14 mouse cellular contexts compared by ENCODE assay signal in the genomic region with DNA sequence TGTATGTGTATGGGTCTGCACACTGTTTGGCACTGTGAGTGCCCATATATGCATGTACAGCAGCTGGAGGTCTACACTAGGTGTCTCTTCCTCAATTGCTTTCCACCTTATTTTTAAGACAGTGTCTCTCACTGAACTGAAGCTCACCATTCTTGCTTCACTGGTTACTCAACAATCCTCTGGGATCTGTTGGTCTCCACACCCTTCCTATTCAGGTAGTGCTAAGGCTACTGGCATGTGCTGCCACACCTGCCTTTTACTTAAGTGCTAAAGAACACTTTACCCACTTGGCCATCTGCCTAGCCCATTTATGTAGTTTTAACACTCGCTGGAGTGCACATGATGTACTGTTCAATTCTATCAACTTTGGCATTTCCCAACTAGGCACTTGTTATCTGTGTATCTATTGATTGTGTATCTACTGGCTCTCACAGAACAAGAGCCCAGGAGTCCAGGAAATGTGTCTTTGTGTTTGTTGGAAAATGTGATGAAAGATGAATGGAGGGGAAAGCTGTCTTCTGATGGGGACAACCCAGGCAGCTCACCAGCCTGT.
"Had no signal": no experiment of that assay in that cellular context is flagged by ENCODE, and none has a peak within 500 bp of the region (broad histone marks: within the 10 kb centered on the region; RNA-seq: fewer than 3 reads in every experiment).

No protein-coding gene starts in this region.

- H3K4me1 ChIP-seq: limb, embryonic 13.5 days; liver, embryonic 13.5 days; lung, embryonic 15.5 days; midbrain, embryonic 13.5 days; neural tube, embryonic 15.5 days had no signal

- H3K36me3 ChIP-seq: limb, embryonic 13.5 days; liver, embryonic 13.5 days; lung, embryonic 15.5 days; midbrain, embryonic 13.5 days; neural tube, embryonic 15.5 days had no signal

- ATAC-seq: intestine, embryonic 16.5 days; midbrain, embryonic 13.5 days had no signal

- DNase-seq: kidney, adult 2 months; kidney, postnatal 4 days; left cerebral cortex, postnatal 4 days; liver, embryonic 13.5 days; right cerebral cortex, adult 18-20 months; right cerebral cortex, postnatal 25 days; thymus, adult 18-20 months; thymus, postnatal 14 days had no signal

- H3K9me3 ChIP-seq: limb, embryonic 13.5 days; liver, embryonic 13.5 days; lung, embryonic 15.5 days; midbrain, embryonic 13.5 days; neural tube, embryonic 15.5 days had no signal

- H3K4me2 ChIP-seq: limb, embryonic 13.5 days; liver, embryonic 13.5 days; lung, embryonic 15.5 days; midbrain, embryonic 13.5 days; neural tube, embryonic 15.5 days had no signal

- H3K9ac ChIP-seq: limb, embryonic 13.5 days; liver, embryonic 13.5 days; lung, embryonic 15.5 days; midbrain, embryonic 13.5 days; neural tube, embryonic 15.5 days had no signal

- H3K27me3 ChIP-seq: liver, embryonic 13.5 days; lung, embryonic 15.5 days had no signal

- H3K27ac ChIP-seq: limb, embryonic 13.5 days; liver, embryonic 13.5 days; lung, embryonic 15.5 days; midbrain, embryonic 13.5 days; neural tube, embryonic 15.5 days had no signal

- H3K4me3 ChIP-seq: limb, embryonic 13.5 days; liver, embryonic 13.5 days; lung, embryonic 15.5 days; midbrain, embryonic 13.5 days; myocyte; neural tube, embryonic 15.5 days had no signal
